Mouse (Mus musculus) ES-E14 (cell line): ENCODE measurements around the gene Mrpl48.

Experiments used
- CHD2 ChIP-seq: IDR thresholded peaks from 2 replicates; pipeline ENCODE4 v1.6.1; 2014; ENCODE audit warnings: mild to moderate bottlenecking, low read depth, low read length, inconsistent platforms
- MAFK ChIP-seq: IDR thresholded peaks from 2 replicates; pipeline ENCODE4 v1.6.1; 2014; ENCODE audit warnings: mild to moderate bottlenecking, low read depth, low read length, inconsistent platforms; ENCODE audit not compliant: insufficient read depth
- ZNF384 ChIP-seq: IDR thresholded peaks from 2 replicates; pipeline ENCODE4 v1.6.1; 2012; ENCODE audit warnings: low read depth, low read length, inconsistent platforms

DNA sequence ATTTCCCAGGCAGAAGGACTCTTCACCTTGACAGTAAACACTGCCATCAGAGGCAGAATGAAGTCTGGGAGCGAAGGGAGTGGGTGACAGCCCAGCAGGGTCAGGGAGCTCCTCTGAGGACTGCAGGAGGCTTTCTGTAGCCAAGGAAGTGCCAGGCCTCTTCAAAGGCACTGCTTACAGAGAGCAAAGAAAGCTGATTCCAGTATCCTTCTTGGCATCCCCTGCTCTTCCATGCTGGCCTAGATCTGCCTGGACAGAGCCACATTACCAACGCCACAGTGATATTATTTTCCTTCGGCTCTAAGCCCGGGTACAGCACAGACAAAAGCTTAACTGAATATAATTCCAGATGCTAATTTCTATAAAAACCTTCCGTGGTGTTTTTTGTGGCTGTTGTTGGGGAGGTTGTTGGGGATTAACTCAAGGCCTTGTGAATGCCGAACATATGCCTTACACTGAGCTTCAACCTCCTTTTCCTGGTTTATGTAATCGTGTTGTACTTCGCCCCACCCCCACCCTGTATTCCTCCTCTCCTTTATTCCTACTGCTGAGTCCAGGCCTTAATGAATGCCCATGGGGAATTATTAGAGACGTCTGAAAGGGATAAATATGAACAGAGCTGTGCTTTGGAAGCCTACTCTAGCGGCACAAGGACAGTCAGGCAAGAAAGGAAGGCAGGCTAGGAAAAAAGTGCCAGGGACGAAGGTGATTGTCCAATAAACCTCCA is 46.1 kb downstream of the Mrpl48 start:
- no peak for TF ChIP-seq MAFK
- TF ChIP-seq ZNF384 = no peak
- TF ChIP-seq CHD2 = no peak
